Mouse (Mus musculus) spleen, adult 2 months (tissue): ENCODE measurements at regions not wholly inside any gene's neighbourhood (a gene's known extent, or its start where the extent isn't known, plus 50 kb on each side); places are given as distances from the start of the nearest gene placed in this dataset.

Experiments used
- CTCF ChIP-seq: fragments of 200-500 bp; IDR thresholded peaks from 2 replicates; pipeline ENCODE4 v1.5.1; 2011; ENCODE audit warnings: mild to moderate bottlenecking, inconsistent platforms; ENCODE audit not compliant: insufficient read depth, insufficient read length, insufficient replicate concordance; ENCODE audit errors: extremely low read depth
- POLR2A ChIP-seq: fragments of 200-500 bp; IDR thresholded peaks from 2 replicates; pipeline ENCODE4 v1.6.1; 2011; ENCODE audit warnings: low read depth, low read length, inconsistent platforms

DNA sequence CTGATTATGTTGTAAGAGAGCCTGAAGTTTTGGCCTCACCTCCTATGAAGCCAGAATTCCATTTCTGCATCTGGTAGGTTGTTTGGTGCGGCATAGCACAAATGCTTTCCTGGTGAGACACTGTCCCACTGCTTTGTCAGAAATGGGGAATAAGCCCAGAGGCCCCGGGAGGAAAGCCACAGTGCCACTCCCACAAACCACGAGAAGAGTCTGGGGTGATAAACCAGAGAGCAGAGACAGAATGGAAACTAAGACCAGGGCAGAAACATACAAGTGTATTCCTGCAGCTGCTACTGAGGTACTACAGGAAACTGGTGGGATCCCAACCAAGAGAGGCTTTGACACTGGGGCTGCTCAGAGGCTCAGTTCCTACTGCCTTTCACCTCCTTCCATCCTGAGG, 123.6 kb downstream of the Cyp26a1 start:
- TF ChIP-seq POLR2A (no peak), CTCF (no peak)
